Mouse (Mus musculus): ENCODE data around the gene 1110065P20Rik. TPM values are rescaled to one million over a fixed set of nuclear protein-coding genes. Genes with fewer than 3 reads are reported as not detected.

1110065P20Rik gene
- polyA plus RNA-seq, 1 experiment from 2014 or later = 45.8 TPM

DNA sequence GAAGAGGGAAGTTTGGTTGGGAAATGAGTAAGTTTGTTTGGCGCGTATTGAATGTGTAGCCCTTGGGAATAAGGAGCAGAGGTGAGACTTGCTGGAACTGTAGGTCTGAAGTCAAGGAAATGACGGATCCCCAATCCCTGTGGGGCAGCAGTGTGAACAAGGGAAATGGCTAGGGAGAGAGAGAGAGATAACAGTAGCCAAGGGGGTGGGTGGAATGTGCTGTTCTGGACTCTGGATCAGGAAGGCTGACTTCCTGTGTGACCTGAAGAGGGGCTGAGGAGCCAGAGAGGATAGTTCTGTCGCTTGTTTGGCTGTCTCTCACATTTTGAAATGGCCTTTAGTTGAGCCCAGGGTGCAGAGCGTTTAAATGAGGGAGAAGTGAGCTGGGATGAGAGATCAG, 42.5 kb downstream of the 1110065P20Rik start:
- Histone ChIP-seq H3K9ac (0 out of 2 replicates have a peak overlapping the region, but pooled peaks have one; percentile 40), H3K27me3 (replicated peaks) (no peaks in the 10 kb centered on the region), H3K4me2 (no peak overlapping the region), H3K4me1 (peaks cover 20% of the 10 kb centered on the region), H3K27ac (replicated peaks) (peak overlapping the region; percentile 42; the same call in 1 of the 2 replicates), H3K36me3 (peaks cover 60% of the 10 kb centered on the region), H3K9me3 (no peaks in the 10 kb centered on the region), H3K4me3 (no peak overlapping the region)
- 61% methylated on average over 5 of the region's 5 CpGs for WGBS
- ATAC-seq (ENCODE audit: extremely low read depth, insufficient number of reproducible peaks, low FRiP score, low TSS enrichment) = no peak

DNA sequence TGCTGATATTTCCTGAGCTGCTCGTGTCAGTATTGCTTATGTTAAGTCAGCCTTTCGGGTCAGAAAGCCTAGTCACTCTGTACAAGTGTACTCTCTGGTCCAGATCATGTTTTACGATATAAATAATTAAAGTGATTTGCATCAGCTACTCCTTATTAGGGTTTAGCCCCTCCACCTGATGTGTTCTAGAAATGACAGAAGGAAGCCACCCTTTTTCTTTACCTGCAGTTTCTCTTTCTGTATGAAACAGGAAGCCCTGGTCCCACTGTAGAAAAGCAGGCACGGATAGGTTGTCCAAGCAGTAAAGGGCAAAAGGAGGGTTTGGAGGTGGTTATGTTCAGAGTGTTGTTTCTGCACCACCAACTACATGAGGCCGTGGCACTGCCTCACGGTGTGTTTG, 47.6 kb downstream of the 1110065P20Rik start:
- Histone ChIP-seq H3K4me1 (peaks cover 19% of the 10 kb centered on the region), H3K36me3 (peaks cover 59% of the 10 kb centered on the region), H3K4me2 (peak overlapping the region; percentile 96), H3K9ac (peak overlapping the region; percentile 94), H3K27ac (replicated peaks) (no peak overlapping the region), H3K4me3 (peak overlapping the region; percentile 97), H3K27me3 (replicated peaks) (no peaks in the 10 kb centered on the region), H3K9me3 (no peaks in the 10 kb centered on the region)
- no peak for ATAC-seq (ENCODE audit: extremely low read depth, insufficient number of reproducible peaks, low FRiP score, low TSS enrichment)
- 68% methylated on average over 6 of the region's 6 CpGs for WGBS

DNA sequence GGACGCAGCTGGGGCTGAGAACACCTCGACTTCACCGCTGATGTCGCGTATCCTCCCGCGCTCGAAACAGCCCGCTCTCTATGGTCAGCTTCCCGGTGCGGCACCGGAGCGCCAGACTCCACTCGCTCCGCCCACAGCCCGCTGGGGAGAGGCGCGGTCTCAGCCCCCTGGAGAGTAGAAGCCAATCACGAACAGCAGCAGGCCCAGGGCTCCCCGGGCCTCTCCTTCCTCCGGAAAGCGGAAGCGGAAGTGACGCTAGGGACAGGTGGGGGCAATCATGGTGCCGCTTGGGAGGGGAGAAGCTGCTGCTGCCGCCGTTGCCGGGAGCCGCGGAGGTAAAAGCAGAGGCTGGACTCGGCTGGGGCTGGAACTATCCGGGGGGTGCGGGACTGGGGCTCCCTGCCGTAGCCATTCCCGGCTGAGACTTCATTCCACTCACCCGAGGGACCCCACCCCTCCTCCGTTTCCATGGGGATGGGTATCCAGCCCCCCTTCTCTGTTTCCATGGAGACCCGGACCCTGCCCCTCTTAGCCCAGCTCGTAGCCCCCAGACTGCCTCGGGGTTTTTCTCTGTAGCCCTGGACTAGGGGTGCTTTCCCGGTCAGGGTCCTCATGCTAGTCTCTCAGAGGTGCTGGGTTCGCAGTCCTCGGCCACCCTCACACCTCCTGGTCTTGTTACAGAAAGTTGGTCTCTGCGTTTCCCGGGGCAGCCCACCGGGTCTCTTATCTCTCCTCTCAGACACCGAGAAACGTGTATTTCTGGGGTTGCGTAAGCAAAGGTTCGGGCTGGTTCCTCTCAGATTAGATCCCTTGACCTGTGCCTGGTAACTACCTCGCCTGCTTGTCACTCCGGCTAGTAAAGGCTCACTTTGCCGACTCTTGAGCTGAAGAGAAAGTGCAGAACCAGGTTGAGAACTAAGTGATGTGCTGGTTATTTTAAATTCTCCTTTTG, 48.4 kb downstream of the 1110065P20Rik start:
- ATAC-seq (ENCODE audit: extremely low read depth, insufficient number of reproducible peaks, low FRiP score, low TSS enrichment) = peak; percentile 99
- H3K36me3 ChIP-seq = peaks cover 59% of the 10 kb centered on the region
- WGBS = under 1% methylated on average over 53 of the region's 53 CpGs

GRCm38 (mm10) chr4:124801552-124802308, 49.3 kb downstream of the 1110065P20Rik start, which contains the start of gene Mtf1:
TSS of gene Mtf1 (plus strand) at chr4:124802104.
- ATAC-seq (ENCODE audit: extremely low read depth, insufficient number of reproducible peaks, low FRiP score, low TSS enrichment) = peak; percentile 58
- H3K27ac ChIP-seq (replicated peaks) = peak within 1 kb of the TSS; percentile 98

More for the DNA sequence above, 48.4 kb downstream of the 1110065P20Rik start:
- H3K9me3 ChIP-seq = no peaks in the 10 kb centered on the region
- peak overlapping the region; percentile 96 for H3K4me2 ChIP-seq
- peaks cover 13% of the 10 kb centered on the region for H3K4me1 ChIP-seq
- H3K9ac ChIP-seq = peak overlapping the region; percentile 94
- no peaks in the 10 kb centered on the region for H3K27me3 ChIP-seq (replicated peaks)
- H3K27ac ChIP-seq (replicated peaks) = peak overlapping the region; percentile 98
- peak overlapping the region; percentile 97 for H3K4me3 ChIP-seq

More at GRCm38 (mm10) chr4:124801552-124802308, 49.3 kb downstream of the 1110065P20Rik start, which contains the start of gene Mtf1:
- 3% methylated on average over 21 of the region's 21 CpGs for WGBS
- Histone ChIP-seq H3K4me1 (peaks cover 10% of the 10 kb centered on the region), H3K4me3 (peak within 1 kb of the TSS; percentile 97), H3K27me3 (replicated peaks) (no peaks in the 10 kb centered on the region), H3K9ac (peak within 1 kb of the TSS; percentile 94), H3K4me2 (peak within 1 kb of the TSS; percentile 96), H3K9me3 (no peaks in the 10 kb centered on the region), H3K36me3 (peaks cover 54% of the 10 kb centered on the region)

Other genes starting within 250 kb of the 1110065P20Rik start
- 0.17 TPM in 1 of 2 replicates, not detected in the other for gene 3100002H09Rik, start 240.4 kb downstream of the 1110065P20Rik start, polyA plus RNA-seq (2015; fragmentation: Nextera tagmentation; extraction: Ambion mirVana)
- 0.15 and 0.28 TPM in 2 replicates for gene Pou3f1, start 194.4 kb downstream of the 1110065P20Rik start, polyA plus RNA-seq (2015; fragmentation: Nextera tagmentation; extraction: Ambion mirVana)
- 48.9 and 50.6 TPM in 2 replicates for gene Utp11, start 157.6 kb downstream of the 1110065P20Rik start, polyA plus RNA-seq (2015; fragmentation: Nextera tagmentation; extraction: Ambion mirVana)
- 6.7 and 7.4 TPM in 2 replicates for gene Fhl3, start 150.5 kb downstream of the 1110065P20Rik start, polyA plus RNA-seq (2015; fragmentation: Nextera tagmentation; extraction: Ambion mirVana)
- gene Sf3a3, start 136.4 kb downstream of the 1110065P20Rik start, polyA plus RNA-seq (2015; fragmentation: Nextera tagmentation; extraction: Ambion mirVana) = 92.4 and 96.2 TPM in 2 replicates
- 14.1 and 17.6 TPM in 2 replicates for gene Inpp5b, start 109.3 kb downstream of the 1110065P20Rik start, polyA plus RNA-seq (2015; fragmentation: Nextera tagmentation; extraction: Ambion mirVana)
- 10.3 and 10.4 TPM in 2 replicates for gene Mtf1, start 49.1 kb downstream of the 1110065P20Rik start, polyA plus RNA-seq (2015; fragmentation: Nextera tagmentation; extraction: Ambion mirVana)
- gene Yrdc, start 517 bp downstream of the 1110065P20Rik start, polyA plus RNA-seq (2015; fragmentation: Nextera tagmentation; extraction: Ambion mirVana) = 21.1 and 25.1 TPM in 2 replicates
- 0.15 TPM in 1 of 2 replicates, not detected in the other for gene Maneal, start 11.0 kb upstream of the 1110065P20Rik start, polyA plus RNA-seq (2015; fragmentation: Nextera tagmentation; extraction: Ambion mirVana)
- 0.05 TPM in 1 of 2 replicates, not detected in the other for gene Epha10, start 29.7 kb upstream of the 1110065P20Rik start, polyA plus RNA-seq (2015; fragmentation: Nextera tagmentation; extraction: Ambion mirVana)
- gene 9930104L06Rik, start 85.9 kb upstream of the 1110065P20Rik start, polyA plus RNA-seq (2015; fragmentation: Nextera tagmentation; extraction: Ambion mirVana) = 10.0 and 10.5 TPM in 2 replicates
- gene Cdca8, start 88.1 kb upstream of the 1110065P20Rik start, polyA plus RNA-seq (2015; fragmentation: Nextera tagmentation; extraction: Ambion mirVana) = 111 and 113 TPM in 2 replicates
- gene Rspo1, start 135.2 kb upstream of the 1110065P20Rik start, polyA plus RNA-seq (2015; fragmentation: Nextera tagmentation; extraction: Ambion mirVana) = 7.3 and 9.1 TPM in 2 replicates
- gene Gnl2, start 165.4 kb upstream of the 1110065P20Rik start, polyA plus RNA-seq (2015; fragmentation: Nextera tagmentation; extraction: Ambion mirVana) = 54.8 and 56.4 TPM in 2 replicates
- gene Dnali1, start 214.5 kb upstream of the 1110065P20Rik start, polyA plus RNA-seq (2015; fragmentation: Nextera tagmentation; extraction: Ambion mirVana) = 0.11 and 0.13 TPM in 2 replicates
- 14.0 and 18.8 TPM in 2 replicates for gene Snip1, start 215.5 kb upstream of the 1110065P20Rik start, polyA plus RNA-seq (2015; fragmentation: Nextera tagmentation; extraction: Ambion mirVana)
- gene Meaf6, start 233.9 kb upstream of the 1110065P20Rik start, polyA plus RNA-seq (2015; fragmentation: Nextera tagmentation; extraction: Ambion mirVana) = 42.6 and 43.3 TPM in 2 replicates